Mouse (Mus musculus) embryonic facial prominence, embryonic 14.5 days (tissue): ENCODE measurements around the gene Mc3r. TPM values are rescaled to one million over a fixed set of nuclear protein-coding genes. Genes with fewer than 3 reads are reported as not detected.

Experiments used
- ATAC-seq: fragments of 200-750 bp; cut with Nextera tagmentation; 2 replicates; pipeline ENCODE4 v1.8.0; 2017; ENCODE audit warnings: low read depth, moderate number of reproducible peaks, moderate TSS enrichment
- DNase-seq: peaks from one replicate; pipeline ENCODE4 v3.0.0-alpha.2; 2015; ENCODE audit warnings: low spot score
- H3K27ac ChIP-seq: fragments of 300-500 bp; sonication (generic); replicated peaks from 2 replicates; pipeline ENCODE4 v1.5.1; 2014; ENCODE audit warnings: low read depth, mild to moderate bottlenecking, low read length, moderate library complexity
- H3K27me3 ChIP-seq: fragments of 300-500 bp; sonication (generic); replicated peaks from 2 replicates; pipeline ENCODE4 v1.6.1; 2014; ENCODE audit warnings: low read length; ENCODE audit not compliant: control insufficient read depth, insufficient read depth
- H3K36me3 ChIP-seq: fragments of 300-500 bp; sonication (generic); 2 replicates; pipeline ENCODE4 v1.6.1; 2014; ENCODE audit warnings: low read length, mixed read lengths; ENCODE audit not compliant: control insufficient read depth, insufficient read depth
- H3K4me1 ChIP-seq: fragments of 300-500 bp; sonication (generic); 2 replicates; pipeline ENCODE4 v1.6.1; 2014; ENCODE audit warnings: antibody characterized with exemption, low read length; ENCODE audit not compliant: control insufficient read depth, insufficient read depth
- H3K4me2 ChIP-seq: fragments of 300-500 bp; sonication (generic); 2 replicates; pipeline ENCODE4 v1.6.1; 2014; ENCODE audit warnings: low read depth, mild to moderate bottlenecking, low read length, moderate library complexity, mixed read lengths
- H3K4me3 ChIP-seq: fragments of 300-500 bp; sonication (generic); 2 replicates; pipeline ENCODE4 v1.5.1; 2014; ENCODE audit warnings: low read depth, mild to moderate bottlenecking, low read length
- H3K9ac ChIP-seq: fragments of 300-500 bp; sonication (generic); 2 replicates; pipeline ENCODE4 v1.6.1; 2014; ENCODE audit warnings: low read depth, mild to moderate bottlenecking, low read length, moderate library complexity, mixed read lengths
- H3K9me3 ChIP-seq: fragments of 300-500 bp; sonication (generic); 2 replicates; pipeline ENCODE4 v1.6.1; 2016; ENCODE audit warnings: low read length; ENCODE audit not compliant: control insufficient read depth
- WGBS: fragments of 180-500 bp; shearing (Covaris S2); extraction: QIAGEN DNeasy Blood & Tissue Kit; methylation state at CpG from one replicate; pipeline ENCODE4 v1.1.7; 2014; 5-methylcytosine and 5-hydroxymethylcytosine counted together
- polyA plus RNA-seq: library from polyadenylated mRNA; unstranded; fragments of >200 nt; fragmentation: Nextera tagmentation; extraction: Ambion mirVana; gene quantifications from 2 replicates; pipeline ENCODE4 v1.2.1, GENCODE M21; 2014

Gene Mc3r
- polyA plus RNA-seq, 1 experiment from 2014 or later = 0.10 TPM

DNA sequence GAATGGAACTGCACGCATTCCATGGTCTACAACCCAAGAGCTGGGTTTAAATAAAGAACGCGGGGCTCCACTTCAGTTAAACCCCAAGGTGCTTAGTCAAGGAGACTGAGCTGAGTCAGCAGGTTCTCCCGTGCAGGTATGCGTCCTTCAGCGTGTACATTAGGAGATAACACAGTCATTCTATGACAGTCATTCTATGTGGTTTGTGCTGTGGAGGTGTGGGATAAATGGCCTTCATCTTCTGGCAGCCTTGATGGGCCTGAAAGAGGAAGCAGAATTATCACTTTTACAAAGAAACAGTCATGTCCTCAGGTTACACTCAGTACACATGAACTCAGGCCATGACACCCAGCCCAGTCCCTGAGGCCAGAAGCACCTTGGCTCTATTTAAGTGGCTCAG, 14.9 kb downstream of the Mc3r start:
- Histone ChIP-seq H3K4me3 (no peak overlapping the region), H3K27me3 (no peaks in the 10 kb centered on the region), H3K9ac (no peak overlapping the region), H3K4me1 (no peaks in the 10 kb centered on the region), H3K36me3 (no peaks in the 10 kb centered on the region), H3K4me2 (no peak overlapping the region), H3K27ac (no peak overlapping the region), H3K9me3 (no peaks in the 10 kb centered on the region)
- ATAC-seq = no peak
- DNase-seq = no peak
- WGBS = 89% methylated on average over 6 of the region's 6 CpGs

GRCm38 (mm10) chr2:172269907-172270306, 21.6 kb downstream of the Mc3r start:
- peak overlapping the region; percentile 15; the same call in 1 of the 2 replicates for H3K9ac ChIP-seq
- no peaks in the 10 kb centered on the region for H3K36me3 ChIP-seq
- no peak overlapping the region for H3K4me2 ChIP-seq
- no peaks in the 10 kb centered on the region for H3K9me3 ChIP-seq
- H3K27me3 ChIP-seq = no peaks in the 10 kb centered on the region
- 75% methylated on average over 11 of the region's 11 CpGs for WGBS
- ATAC-seq = no peak
- H3K4me1 ChIP-seq = no peaks in the 10 kb centered on the region
- H3K4me3 ChIP-seq = no peak overlapping the region
- no peak for DNase-seq
- peak overlapping the region; percentile 22 for H3K27ac ChIP-seq

DNA sequence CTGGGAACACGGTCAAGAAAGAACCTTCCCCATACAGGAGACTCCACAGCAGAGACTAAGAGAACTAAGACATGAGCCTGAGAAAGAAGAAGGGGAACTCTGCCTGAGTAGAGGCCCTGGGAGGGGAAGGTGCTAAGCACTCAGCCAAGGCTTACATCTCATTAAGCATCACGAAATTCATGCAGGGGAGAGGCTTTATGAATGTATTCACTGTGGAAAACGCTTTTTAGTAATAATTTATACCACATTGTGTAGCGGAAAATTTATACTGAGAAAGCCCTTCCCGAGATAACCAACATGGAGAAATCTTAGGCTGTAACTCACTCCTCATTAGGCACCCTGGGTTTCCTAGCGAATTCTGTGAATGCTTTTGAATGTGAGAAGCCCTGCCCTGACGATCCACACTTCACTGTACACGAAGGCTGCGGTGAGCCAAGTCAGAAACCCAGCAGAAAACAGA, 22.2 kb downstream of the Mc3r start:
- WGBS = 30% methylated on average over 9 of the region's 9 CpGs
- no peaks in the 10 kb centered on the region for H3K9me3 ChIP-seq
- peak overlapping the region; percentile 22 for H3K27ac ChIP-seq
- ATAC-seq (peak; percentile 77; the same call in 1 of the 2 replicates), DNase-seq (peak; percentile 36)
- no peaks in the 10 kb centered on the region for H3K27me3 ChIP-seq
- H3K9ac ChIP-seq = no peak overlapping the region; the same call in 1 of the 2 replicates
- no peak overlapping the region for H3K4me2 ChIP-seq
- H3K4me3 ChIP-seq = no peak overlapping the region
- no peaks in the 10 kb centered on the region for H3K4me1 ChIP-seq
- no peaks in the 10 kb centered on the region for H3K36me3 ChIP-seq

- peak; percentile 33; the same call in 1 of the 2 replicates for ATAC-seq
- Histone ChIP-seq H3K4me3 (no peak overlapping the region), H3K9ac (no peak overlapping the region), H3K27ac (peak overlapping the region; percentile 22), H3K36me3 (no peaks in the 10 kb centered on the region), H3K9me3 (no peaks in the 10 kb centered on the region), H3K4me2 (no peak overlapping the region), H3K27me3 (no peaks in the 10 kb centered on the region), H3K4me1 (no peaks in the 10 kb centered on the region)
- 68% methylated on average over 12 of the region's 12 CpGs for WGBS
- DNase-seq = peak; percentile 55
Observed at GRCm38 (mm10) chr2:172270974-172271697, 22.8 kb downstream of the Mc3r start.

DNA sequence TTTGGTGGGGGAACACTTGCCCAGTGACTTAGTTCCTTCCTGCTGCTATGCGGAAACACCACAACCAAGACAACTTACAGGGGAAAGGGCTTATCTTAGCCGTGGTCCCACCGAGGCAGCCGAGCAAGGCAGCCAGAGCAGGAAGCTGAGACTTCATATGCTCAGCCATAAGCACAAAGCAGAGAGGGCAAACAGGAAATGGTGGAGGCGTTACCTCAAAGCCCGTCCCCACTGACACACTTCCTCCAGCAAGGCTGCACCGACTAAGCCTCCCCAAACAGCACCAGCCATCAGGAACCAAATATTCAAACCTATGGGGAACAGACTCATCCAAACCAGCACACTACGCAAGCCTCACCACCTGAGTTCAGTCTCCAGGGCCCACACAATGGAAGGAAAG, 26.4 kb downstream of the Mc3r start:
- no peak for ATAC-seq

GRCm38 (mm10) chr2:172276155-172276554, 27.9 kb downstream of the Mc3r start:
- no peaks in the 10 kb centered on the region for H3K9me3 ChIP-seq
- DNase-seq (no peak), ATAC-seq (no peak)
- H3K27ac ChIP-seq = no peak overlapping the region
- no peaks in the 10 kb centered on the region for H3K36me3 ChIP-seq
- no peaks in the 10 kb centered on the region for H3K4me1 ChIP-seq
- H3K27me3 ChIP-seq = no peaks in the 10 kb centered on the region
- H3K4me3 ChIP-seq = no peak overlapping the region
- H3K9ac ChIP-seq = no peak overlapping the region
- 60% methylated on average over 5 of the region's 5 CpGs for WGBS
- H3K4me2 ChIP-seq = no peak overlapping the region

More for the DNA sequence above, 26.4 kb downstream of the Mc3r start:
- no peak overlapping the region for H3K4me3 ChIP-seq
- H3K27me3 ChIP-seq = no peaks in the 10 kb centered on the region
- no peak for DNase-seq
- H3K4me2 ChIP-seq = no peak overlapping the region
- no peaks in the 10 kb centered on the region for H3K9me3 ChIP-seq
- no peaks in the 10 kb centered on the region for H3K36me3 ChIP-seq
- H3K9ac ChIP-seq = no peak overlapping the region
- no peak overlapping the region for H3K27ac ChIP-seq
- no peaks in the 10 kb centered on the region for H3K4me1 ChIP-seq
- WGBS = 70% methylated on average over 8 of the region's 8 CpGs

DNA sequence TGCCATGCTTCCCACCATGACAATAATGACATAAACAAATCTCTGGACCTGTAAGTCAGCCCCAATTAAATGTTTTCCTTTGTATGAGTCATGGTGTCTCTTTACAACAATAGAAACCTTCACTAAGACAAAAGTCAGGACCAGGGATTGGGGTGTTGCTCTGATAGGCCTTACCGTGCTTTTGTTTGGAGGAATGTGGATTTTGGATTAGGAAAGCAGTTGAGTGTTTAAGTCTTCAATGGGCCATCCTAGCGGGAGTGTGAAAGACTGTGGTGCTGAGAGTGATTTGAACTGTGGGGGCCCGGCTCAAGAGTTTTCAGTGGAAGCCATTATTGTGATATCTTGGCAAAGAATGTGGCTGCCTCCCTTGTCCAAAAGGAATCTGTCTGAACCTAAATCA, 30.7 kb downstream of the Mc3r start:
- Histone ChIP-seq H3K27ac (no peak overlapping the region), H3K27me3 (no peaks in the 10 kb centered on the region), H3K36me3 (no peaks in the 10 kb centered on the region), H3K9me3 (no peaks in the 10 kb centered on the region), H3K4me1 (no peaks in the 10 kb centered on the region), H3K9ac (no peak overlapping the region), H3K4me2 (no peak overlapping the region), H3K4me3 (no peak overlapping the region)
- 72% methylated on average over 3 of the region's 3 CpGs for WGBS
- ATAC-seq (no peak), DNase-seq (no peak)

DNA sequence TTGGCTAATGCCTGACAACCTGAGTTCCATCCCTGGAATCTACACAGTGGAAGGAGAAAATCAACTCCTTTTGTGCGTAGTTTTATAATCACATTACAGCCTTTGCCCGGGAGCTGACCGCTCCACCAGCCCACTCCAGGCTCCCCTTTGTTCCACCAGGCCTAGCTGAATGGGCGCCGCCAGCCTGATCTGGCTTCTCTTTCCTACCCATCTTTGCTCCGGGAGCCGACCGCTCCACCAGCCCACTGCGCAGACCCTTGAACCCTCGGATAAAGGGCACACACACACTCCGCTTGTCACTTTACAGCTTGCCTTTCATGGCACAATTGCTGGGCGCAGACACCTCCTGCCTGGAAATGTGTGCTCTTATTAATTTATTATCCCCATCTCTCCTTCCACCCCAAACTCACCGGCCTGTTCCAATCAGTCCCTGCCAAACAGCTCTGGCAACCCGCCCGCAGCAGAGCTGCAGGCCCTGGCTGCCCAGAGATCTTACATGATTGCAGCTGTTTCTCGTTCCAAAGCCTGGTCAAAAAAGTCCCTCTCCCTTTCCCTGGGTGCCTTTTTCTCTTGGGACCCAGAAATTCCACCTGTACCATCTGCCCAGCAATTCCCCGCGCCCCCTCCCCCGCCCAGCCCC, 33.9 kb downstream of the Mc3r start:
- Histone ChIP-seq H3K27me3 (no peaks in the 10 kb centered on the region), H3K4me2 (no peak overlapping the region), H3K9ac (no peak overlapping the region), H3K4me3 (no peak overlapping the region), H3K27ac (no peak overlapping the region), H3K4me1 (no peaks in the 10 kb centered on the region), H3K36me3 (no peaks in the 10 kb centered on the region), H3K9me3 (0 out of 2 replicates have a peak, but pooled peaks cover 3% of the 10 kb centered on the region)
- 76% methylated on average over 19 of the region's 19 CpGs for WGBS
- DNase-seq = no peak
- no peak for ATAC-seq
